Mouse (Mus musculus): ENCODE data around the gene Ank2. TPM values are rescaled to one million over a fixed set of nuclear protein-coding genes. Genes with fewer than 3 reads are reported as not detected.

Ank2 gene
- polyA plus RNA-seq, 1 experiment, result 423 TPM

DNA sequence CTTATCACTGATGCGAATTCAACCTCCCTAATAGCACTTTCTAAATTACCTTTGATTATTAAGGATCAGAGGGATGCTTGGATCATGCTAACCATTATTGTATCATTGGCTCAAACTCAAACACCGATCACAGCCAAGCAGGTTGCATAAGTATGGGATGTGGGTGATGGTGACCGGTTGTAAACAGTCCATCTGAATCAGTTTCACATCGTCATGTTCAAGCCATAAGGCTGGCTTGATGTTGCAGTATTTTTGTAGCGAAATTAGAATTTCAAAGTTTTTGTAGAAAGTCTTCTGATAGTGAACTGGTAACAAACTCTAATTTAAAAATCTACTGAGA is 310.4 kb downstream of the Ank2 start:
- no peak for TF ChIP-seq CTCF (IDR thresholded peaks at IDR 0.05; ENCODE audit: insufficient read depth, low read depth, low read length)
- TF ChIP-seq POLR2A (IDR thresholded peaks at IDR 0.05; ENCODE audit: insufficient read depth, low read depth, low read length), result no peak
- no peak overlapping the region for H3K4me3 ChIP-seq (ENCODE audit: insufficient read depth, low read depth, low read length)
- H3K27ac ChIP-seq (ENCODE audit: insufficient read depth, low read depth, low read length), result no peak overlapping the region
- 75% methylated on average over 5 of the region's 5 CpGs for WGBS
- no peaks in the 10 kb centered on the region for H3K4me1 ChIP-seq (ENCODE audit: control insufficient read depth, insufficient read depth, low read length)

DNA sequence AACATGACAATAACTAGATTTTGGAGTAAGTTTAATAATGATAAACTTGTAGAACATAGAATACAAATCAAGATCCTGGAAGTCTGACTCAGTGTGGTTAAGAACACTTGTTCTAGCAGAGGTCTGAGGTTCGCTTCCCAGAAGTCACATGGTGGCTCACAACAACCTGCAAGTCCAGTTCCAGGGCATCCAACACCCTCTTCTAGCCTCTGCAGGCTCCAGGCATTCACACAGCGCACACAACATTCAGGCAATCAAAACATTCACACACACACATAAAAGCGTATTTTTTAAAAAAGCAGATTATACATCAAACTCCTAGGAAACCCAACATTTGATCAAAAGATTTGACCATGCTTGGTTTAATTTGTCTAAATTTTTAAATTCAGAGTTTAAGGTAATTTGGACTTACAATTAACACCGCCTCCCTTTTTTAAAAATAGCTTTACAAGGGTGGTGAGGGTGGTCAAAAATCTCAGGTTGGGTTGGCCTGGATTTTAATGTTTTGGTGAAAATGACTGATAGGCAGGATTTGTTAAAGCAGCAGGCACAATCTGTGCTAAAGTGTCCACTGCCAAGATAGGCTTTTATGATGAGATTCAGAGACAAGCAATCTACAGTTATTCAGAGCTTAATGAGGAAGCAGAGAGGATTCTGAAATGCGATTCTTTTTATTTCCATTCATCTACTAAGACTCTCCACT is 310.9 kb downstream of the Ank2 start:
- Histone ChIP-seq H3K4me1 (ENCODE audit: control insufficient read depth, insufficient read depth, low read length) (no peaks in the 10 kb centered on the region), H3K27ac (ENCODE audit: insufficient read depth, low read depth, low read length) (no peak overlapping the region), H3K4me3 (ENCODE audit: insufficient read depth, low read depth, low read length) (no peak overlapping the region)
- TF ChIP-seq CTCF (IDR thresholded peaks at IDR 0.05; ENCODE audit: insufficient read depth, low read depth, low read length) (no peak), POLR2A (IDR thresholded peaks at IDR 0.05; ENCODE audit: insufficient read depth, low read depth, low read length) (no peak)
- 88% methylated on average over 5 of the region's 5 CpGs for WGBS

DNA sequence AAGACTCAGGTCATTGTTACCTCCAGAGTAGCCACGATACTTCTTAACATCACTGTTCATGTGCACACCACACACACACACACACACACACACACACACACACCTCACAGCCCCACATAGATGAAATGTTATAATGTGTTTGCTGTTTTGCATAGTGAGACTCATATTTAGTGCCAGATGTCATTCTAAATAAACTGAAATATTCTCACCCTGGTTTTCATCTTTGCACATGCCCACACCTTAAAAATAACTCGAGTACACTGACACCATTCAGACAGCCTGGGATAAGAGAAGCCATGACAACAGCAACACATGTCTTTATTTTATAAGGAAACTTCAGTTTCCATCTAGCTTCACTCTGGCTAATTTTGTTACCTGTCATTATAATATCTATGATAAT is 312.1 kb downstream of the Ank2 start:
- no peaks in the 10 kb centered on the region for H3K4me1 ChIP-seq (ENCODE audit: control insufficient read depth, insufficient read depth, low read length)
- WGBS, result 86% methylated on average over 2 of the region's 2 CpGs
- H3K27ac ChIP-seq (ENCODE audit: insufficient read depth, low read depth, low read length), result no peak overlapping the region
- TF ChIP-seq CTCF (IDR thresholded peaks at IDR 0.05; ENCODE audit: insufficient read depth, low read depth, low read length) (no peak), POLR2A (IDR thresholded peaks at IDR 0.05; ENCODE audit: insufficient read depth, low read depth, low read length) (no peak)
- H3K4me3 ChIP-seq (ENCODE audit: insufficient read depth, low read depth, low read length), result no peak overlapping the region

DNA sequence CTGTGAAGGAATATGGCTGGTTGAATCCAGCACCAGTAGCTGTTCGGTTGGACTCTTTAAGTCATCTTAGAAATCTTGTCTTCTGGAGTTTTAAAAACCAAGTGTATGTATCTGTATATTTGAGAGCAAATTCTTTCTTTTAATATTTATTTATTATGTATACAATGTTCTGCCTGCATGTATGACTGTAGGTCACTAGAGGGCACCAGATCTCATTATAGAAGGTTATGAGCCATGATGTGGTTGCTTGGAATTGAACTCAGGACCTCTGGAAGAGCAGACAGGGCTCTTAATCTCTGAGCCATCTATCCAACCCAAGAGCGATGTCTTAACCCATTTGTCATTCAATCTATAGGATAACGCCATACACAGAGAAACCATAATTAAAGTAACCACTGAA is 312.9 kb downstream of the Ank2 start:
- H3K4me3 ChIP-seq (ENCODE audit: insufficient read depth, low read depth, low read length), result no peak overlapping the region
- H3K4me1 ChIP-seq (ENCODE audit: control insufficient read depth, insufficient read depth, low read length), result no peaks in the 10 kb centered on the region
- 94% methylated on average over 3 of the region's 3 CpGs for WGBS
- no peak overlapping the region for H3K27ac ChIP-seq (ENCODE audit: insufficient read depth, low read depth, low read length)
- TF ChIP-seq CTCF (IDR thresholded peaks at IDR 0.05; ENCODE audit: insufficient read depth, low read depth, low read length) (no peak), POLR2A (IDR thresholded peaks at IDR 0.05; ENCODE audit: insufficient read depth, low read depth, low read length) (no peak)

DNA sequence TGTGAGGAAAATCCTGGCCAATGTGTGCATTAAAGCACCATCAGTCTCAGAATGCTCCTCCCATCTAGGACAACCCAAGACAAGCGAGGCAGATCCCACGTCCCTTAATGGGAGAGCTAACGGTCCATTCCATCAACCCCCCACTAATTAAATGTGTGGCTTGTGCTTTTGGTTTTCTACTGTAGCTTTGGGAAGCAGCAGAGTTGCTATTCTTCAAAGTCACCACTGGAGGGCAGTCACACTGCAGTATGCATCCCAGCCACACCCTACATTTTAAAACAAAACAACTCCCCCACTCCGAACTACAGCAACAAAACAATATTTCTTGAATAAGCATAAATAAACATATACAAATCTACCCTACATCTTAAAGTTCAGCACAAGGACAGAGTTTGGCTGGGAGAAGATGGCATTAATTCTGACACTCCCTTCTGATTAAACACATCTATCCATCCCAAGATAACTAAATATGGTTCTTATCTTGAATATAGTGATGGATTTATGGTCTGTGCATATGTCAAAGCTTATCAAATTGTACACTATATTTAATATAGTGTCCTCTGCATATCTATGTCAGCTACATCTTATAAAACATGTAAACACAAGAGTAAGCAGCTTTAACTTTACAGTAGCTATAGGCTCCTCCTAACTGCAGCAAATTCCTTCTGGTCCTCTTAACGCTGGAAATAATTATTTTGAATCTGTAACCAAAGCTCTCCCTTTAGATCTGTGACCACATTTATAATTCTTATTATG is 315.0 kb downstream of the Ank2 start:
- no peak overlapping the region for H3K27ac ChIP-seq (ENCODE audit: insufficient read depth, low read depth, low read length)
- 6% methylated on average over 5 of the region's 5 CpGs for WGBS
- TF ChIP-seq POLR2A (IDR thresholded peaks at IDR 0.05; ENCODE audit: insufficient read depth, low read depth, low read length), result no peak
- TF ChIP-seq CTCF (IDR thresholded peaks at IDR 0.05; ENCODE audit: insufficient read depth, low read depth, low read length), result no peak
- H3K4me3 ChIP-seq (ENCODE audit: insufficient read depth, low read depth, low read length), result no peak overlapping the region
- H3K4me1 ChIP-seq (ENCODE audit: control insufficient read depth, insufficient read depth, low read length), result no peaks in the 10 kb centered on the region

DNA sequence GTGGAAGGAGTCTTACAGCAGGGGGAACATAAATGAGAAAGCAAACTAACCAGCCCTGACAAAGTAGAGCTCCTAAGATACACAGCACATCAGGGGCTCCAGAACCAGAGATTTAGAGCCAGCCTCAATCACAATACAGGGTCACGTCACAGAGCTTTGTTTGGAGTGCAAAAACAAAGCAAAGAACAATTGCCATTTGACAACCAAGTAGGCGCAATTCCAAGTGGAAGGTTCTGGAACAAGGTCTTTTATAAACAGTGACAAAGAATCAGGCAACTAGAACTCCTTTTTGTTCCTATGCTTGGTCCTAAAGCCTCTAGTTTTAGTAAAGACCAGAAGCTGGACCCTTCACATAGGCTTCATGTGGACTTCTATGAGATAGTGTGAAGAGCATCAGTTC is 326.5 kb downstream of the Ank2 start:
- 69% methylated on average over 2 of the region's 2 CpGs for WGBS
- Histone ChIP-seq H3K27ac (ENCODE audit: insufficient read depth, low read depth, low read length) (no peak overlapping the region), H3K4me3 (ENCODE audit: insufficient read depth, low read depth, low read length) (no peak overlapping the region), H3K4me1 (ENCODE audit: control insufficient read depth, insufficient read depth, low read length) (peaks cover 5% of the 10 kb centered on the region; the same call in 1 of the 2 replicates)
- TF ChIP-seq CTCF (IDR thresholded peaks at IDR 0.05; ENCODE audit: insufficient read depth, low read depth, low read length) (no peak), POLR2A (IDR thresholded peaks at IDR 0.05; ENCODE audit: insufficient read depth, low read depth, low read length) (no peak)

DNA sequence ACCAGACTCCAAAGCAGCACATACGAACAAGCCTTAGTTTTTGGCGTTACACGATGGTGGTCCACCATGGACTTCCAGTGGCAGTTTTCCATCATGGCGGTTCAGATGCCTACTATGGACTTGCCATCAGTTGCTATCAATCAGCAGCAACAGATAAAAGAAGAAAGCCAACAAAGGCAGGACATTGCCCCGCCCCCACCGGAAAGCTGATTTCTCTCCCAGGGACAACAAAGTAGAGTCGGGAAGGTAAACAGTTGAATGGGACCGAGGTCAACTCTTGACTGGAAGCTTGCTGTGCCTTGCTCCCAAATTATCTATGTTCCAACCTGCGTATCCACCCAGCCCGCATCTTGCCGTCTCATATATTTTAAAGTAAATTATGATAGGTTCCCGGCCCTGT is 328.9 kb downstream of the Ank2 start:
- no peak overlapping the region for H3K4me3 ChIP-seq (ENCODE audit: insufficient read depth, low read depth, low read length)
- 91% methylated on average over 12 of the region's 12 CpGs for WGBS
- no peak overlapping the region for H3K27ac ChIP-seq (ENCODE audit: insufficient read depth, low read depth, low read length)
- H3K4me1 ChIP-seq (ENCODE audit: control insufficient read depth, insufficient read depth, low read length), result peaks cover 11% of the 10 kb centered on the region
- TF ChIP-seq CTCF (IDR thresholded peaks at IDR 0.05; ENCODE audit: insufficient read depth, low read depth, low read length), result no peak
- TF ChIP-seq POLR2A (IDR thresholded peaks at IDR 0.05; ENCODE audit: insufficient read depth, low read depth, low read length), result no peak

DNA sequence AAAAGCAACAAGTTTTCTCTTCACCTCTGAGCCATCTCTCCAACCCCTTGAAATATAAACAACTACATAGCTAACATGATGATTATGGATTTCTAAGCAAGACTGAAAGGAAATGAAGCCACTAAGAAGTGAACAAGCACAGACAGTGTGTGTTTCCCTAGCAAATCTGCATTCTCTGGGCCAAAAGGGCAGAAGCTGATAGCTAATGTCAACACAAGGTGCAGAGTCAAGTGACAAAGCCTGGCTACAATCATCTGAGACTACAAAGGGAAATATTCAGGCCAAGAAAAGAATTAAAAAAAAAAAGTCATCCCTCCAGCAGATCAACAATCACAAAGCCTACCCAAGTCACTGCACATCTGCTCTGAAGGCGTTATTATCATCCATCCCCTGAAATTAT is 330.0 kb downstream of the Ank2 start:
- Histone ChIP-seq H3K27ac (ENCODE audit: insufficient read depth, low read depth, low read length) (peak overlapping the region; percentile 56), H3K4me3 (ENCODE audit: insufficient read depth, low read depth, low read length) (no peak overlapping the region), H3K4me1 (ENCODE audit: control insufficient read depth, insufficient read depth, low read length) (peaks cover 11% of the 10 kb centered on the region)
- TF ChIP-seq CTCF (IDR thresholded peaks at IDR 0.05; ENCODE audit: insufficient read depth, low read depth, low read length), result no peak
- TF ChIP-seq POLR2A (IDR thresholded peaks at IDR 0.05; ENCODE audit: insufficient read depth, low read depth, low read length), result no peak
- 16% methylated on average over 1 of the region's 1 CpGs for WGBS

DNA sequence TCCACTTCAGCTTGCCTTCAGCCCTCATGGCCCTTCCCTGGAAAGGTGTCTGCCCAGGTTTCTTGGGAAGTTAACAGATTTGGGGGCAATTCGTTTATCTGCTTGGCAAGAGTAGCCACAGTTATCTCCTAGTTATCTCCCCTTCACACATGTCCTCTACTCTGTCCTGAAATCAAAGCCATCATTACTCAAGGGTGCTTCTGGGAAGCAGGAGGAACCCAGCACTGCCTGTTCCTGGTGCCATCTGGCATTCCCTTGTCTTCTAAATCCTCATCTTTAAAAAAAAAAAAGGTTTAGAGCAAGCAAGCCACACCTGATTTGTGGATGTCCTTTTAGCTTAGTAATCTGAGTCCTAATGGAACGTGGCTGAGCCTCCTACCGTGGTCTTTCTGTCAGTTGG is 335.4 kb downstream of the Ank2 start:
- Histone ChIP-seq H3K27ac (ENCODE audit: insufficient read depth, low read depth, low read length) (no peak overlapping the region), H3K4me1 (ENCODE audit: control insufficient read depth, insufficient read depth, low read length) (peaks cover 6% of the 10 kb centered on the region), H3K4me3 (ENCODE audit: insufficient read depth, low read depth, low read length) (no peak overlapping the region)
- 78% methylated on average over 3 of the region's 3 CpGs for WGBS
- TF ChIP-seq CTCF (IDR thresholded peaks at IDR 0.05; ENCODE audit: insufficient read depth, low read depth, low read length) (no peak), POLR2A (IDR thresholded peaks at IDR 0.05; ENCODE audit: insufficient read depth, low read depth, low read length) (no peak)
